Mouse (Mus musculus): ENCODE results near the gene Hhatl. TPM values are rescaled to one million over a fixed set of nuclear protein-coding genes. Genes with fewer than 3 reads are reported as not detected.

The Hhatl gene
- polyA plus RNA-seq, 1 experiment from 2014 or later: 0.11 TPM

- no peak overlapping the region for H3K27ac ChIP-seq
These were observed 2.7 kb upstream of the Hhatl start for GRCm38 (mm10) chr9:121794972-121795539.

GRCm38 (mm10) chr9:121791206-121791605, 1.1 kb downstream of the Hhatl start:
- 13% methylated on average over 5 of the region's 5 CpGs for WGBS
- Histone ChIP-seq H3K4me3 (replicated peaks; ENCODE audit: low read depth, low read length) (no peak overlapping the region), H3K9ac (ENCODE audit: low read depth, low read length) (no peak overlapping the region), H3K27ac (no peak overlapping the region), H3K27me3 (ENCODE audit: insufficient read depth, low read length) (no peaks in the 10 kb centered on the region), H3K36me3 (ENCODE audit: insufficient read depth, low read length) (no peaks in the 10 kb centered on the region), H3K9me3 (replicated peaks; ENCODE audit: low read length) (no peaks in the 10 kb centered on the region), H3K4me2 (ENCODE audit: low read length) (no peak overlapping the region), H3K4me1 (replicated peaks; ENCODE audit: insufficient read depth, low read length) (peaks cover 4% of the 10 kb centered on the region; the same call in 1 of the 2 replicates)
- peak; percentile 59 for ATAC-seq (replicated peaks; ENCODE audit: low FRiP score, low read depth)
- no peak for TF ChIP-seq CTCF (IDR thresholded peaks at IDR 0.05; ENCODE audit: low read depth)
- peak; percentile 82 for DNase-seq (ENCODE audit: low spot score)

More at GRCm38 (mm10) chr9:121794972-121795539, 2.7 kb upstream of the Hhatl start:
- H3K4me2 ChIP-seq (ENCODE audit: low read length): no peak overlapping the region
- no peak for TF ChIP-seq CTCF (IDR thresholded peaks at IDR 0.05; ENCODE audit: low read depth)
- ATAC-seq (replicated peaks; ENCODE audit: low FRiP score, low read depth) (no peak), DNase-seq (ENCODE audit: low spot score) (no peak)
- no peaks in the 10 kb centered on the region for H3K36me3 ChIP-seq (ENCODE audit: insufficient read depth, low read length)
- peaks cover 4% of the 10 kb centered on the region; the same call in 1 of the 2 replicates for H3K4me1 ChIP-seq (replicated peaks; ENCODE audit: insufficient read depth, low read length)
- H3K27me3 ChIP-seq (ENCODE audit: insufficient read depth, low read length): no peaks in the 10 kb centered on the region
- H3K9ac ChIP-seq (ENCODE audit: low read depth, low read length): no peak overlapping the region
- no peak overlapping the region for H3K4me3 ChIP-seq (replicated peaks; ENCODE audit: low read depth, low read length)
- 48% methylated on average over 1 of the region's 1 CpGs for WGBS
- H3K9me3 ChIP-seq (replicated peaks; ENCODE audit: low read length): no peaks in the 10 kb centered on the region

GRCm38 (mm10) chr9:121786359-121786758, 5.9 kb downstream of the Hhatl start:
- Histone ChIP-seq H3K27me3 (ENCODE audit: insufficient read depth, low read length) (no peaks in the 10 kb centered on the region), H3K9me3 (replicated peaks; ENCODE audit: low read length) (no peaks in the 10 kb centered on the region), H3K4me2 (ENCODE audit: low read length) (no peak overlapping the region), H3K9ac (ENCODE audit: low read depth, low read length) (no peak overlapping the region), H3K27ac (no peak overlapping the region), H3K4me3 (replicated peaks; ENCODE audit: low read depth, low read length) (no peak overlapping the region), H3K36me3 (ENCODE audit: insufficient read depth, low read length) (no peaks in the 10 kb centered on the region), H3K4me1 (replicated peaks; ENCODE audit: insufficient read depth, low read length) (no peaks in the 10 kb centered on the region)
- TF ChIP-seq CTCF (IDR thresholded peaks at IDR 0.05; ENCODE audit: low read depth): no peak
- DNase-seq (ENCODE audit: low spot score) (no peak), ATAC-seq (replicated peaks; ENCODE audit: low FRiP score, low read depth) (no peak)
- 79% methylated on average over 2 of the region's 2 CpGs for WGBS

GRCm38 (mm10) chr9:121785261-121785660, 7.0 kb downstream of the Hhatl start:
- no peak for ATAC-seq (replicated peaks; ENCODE audit: low FRiP score, low read depth)
- no peak for DNase-seq (ENCODE audit: low spot score)
- no peak overlapping the region for H3K4me2 ChIP-seq (ENCODE audit: low read length)
- H3K36me3 ChIP-seq (ENCODE audit: insufficient read depth, low read length): no peaks in the 10 kb centered on the region
- 82% methylated on average over 8 of the region's 8 CpGs for WGBS
- no peak overlapping the region for H3K4me3 ChIP-seq (replicated peaks; ENCODE audit: low read depth, low read length)
- H3K9ac ChIP-seq (ENCODE audit: low read depth, low read length): no peak overlapping the region
- no peak overlapping the region for H3K27ac ChIP-seq
- no peaks in the 10 kb centered on the region for H3K9me3 ChIP-seq (replicated peaks; ENCODE audit: low read length)
- no peak for TF ChIP-seq CTCF (IDR thresholded peaks at IDR 0.05; ENCODE audit: low read depth)
- H3K4me1 ChIP-seq (replicated peaks; ENCODE audit: insufficient read depth, low read length): no peaks in the 10 kb centered on the region
- H3K27me3 ChIP-seq (ENCODE audit: insufficient read depth, low read length): no peaks in the 10 kb centered on the region

GRCm38 (mm10) chr9:121784801-121785200, 7.5 kb downstream of the Hhatl start:
- Histone ChIP-seq H3K36me3 (ENCODE audit: insufficient read depth, low read length) (no peaks in the 10 kb centered on the region), H3K9me3 (replicated peaks; ENCODE audit: low read length) (no peaks in the 10 kb centered on the region), H3K4me3 (replicated peaks; ENCODE audit: low read depth, low read length) (no peak overlapping the region), H3K9ac (ENCODE audit: low read depth, low read length) (no peak overlapping the region), H3K4me2 (ENCODE audit: low read length) (no peak overlapping the region), H3K4me1 (replicated peaks; ENCODE audit: insufficient read depth, low read length) (no peaks in the 10 kb centered on the region), H3K27me3 (ENCODE audit: insufficient read depth, low read length) (no peaks in the 10 kb centered on the region), H3K27ac (no peak overlapping the region)
- no peak for DNase-seq (ENCODE audit: low spot score)
- no peak for TF ChIP-seq CTCF (IDR thresholded peaks at IDR 0.05; ENCODE audit: low read depth)
- no peak for ATAC-seq (replicated peaks; ENCODE audit: low FRiP score, low read depth)
- WGBS: 86% methylated on average over 12 of the region's 12 CpGs

GRCm38 (mm10) chr9:121778066-121778624, 14.2 kb downstream of the Hhatl start:
- Histone ChIP-seq H3K9ac (ENCODE audit: low read depth, low read length) (no peak overlapping the region), H3K4me1 (replicated peaks; ENCODE audit: insufficient read depth, low read length) (no peaks in the 10 kb centered on the region), H3K4me2 (ENCODE audit: low read length) (peak overlapping the region; percentile 53), H3K36me3 (ENCODE audit: insufficient read depth, low read length) (no peaks in the 10 kb centered on the region), H3K27ac (no peak overlapping the region), H3K27me3 (ENCODE audit: insufficient read depth, low read length) (peaks cover 27% of the 10 kb centered on the region), H3K4me3 (replicated peaks; ENCODE audit: low read depth, low read length) (peak overlapping the region; percentile 24), H3K9me3 (replicated peaks; ENCODE audit: low read length) (no peaks in the 10 kb centered on the region)
- DNase-seq (ENCODE audit: low spot score) (peak; percentile 55), ATAC-seq (replicated peaks; ENCODE audit: low FRiP score, low read depth) (no peak)
- TF ChIP-seq CTCF (IDR thresholded peaks at IDR 0.05; ENCODE audit: low read depth): no peak
- 12% methylated on average over 54 of the region's 54 CpGs for WGBS

All from kidney, postnatal 0 days (tissue).